14 mouse cellular contexts compared by ENCODE assay signal in genomic region chr4:32936762-32937341, GRCm38 (mm10). TPM values are rescaled to one million over a fixed set of nuclear protein-coding genes. Genes with fewer than 3 reads are reported as not detected.
DNase-seq lines count a peak whose midpoint lies in the region; ATAC-seq lines count a peak whose summit lies in the region.
"Had no signal": no experiment of that assay in that cellular context is flagged by ENCODE, and none has a peak within 500 bp of the region (broad histone marks: within the 10 kb centered on the region; RNA-seq: fewer than 3 reads in every experiment).

No protein-coding gene starts in this region.

- H3K27ac ChIP-seq in heart, embryonic 16.5 days (ENCODE audit: low read length), result peak overlapping the region; percentile 64
- H3K27ac ChIP-seq in limb, embryonic 15.5 days, result peak overlapping the region; percentile 47; the same call in 1 of the 2 replicates
- H3K27ac ChIP-seq: left cerebral cortex, adult 2 months; liver, embryonic 14.5 days had no signal

- no peaks in the 10 kb centered on the region for H3K27me3 ChIP-seq in heart, embryonic 16.5 days (ENCODE audit: control insufficient read depth, insufficient read depth, low read length)
- no peaks in the 10 kb centered on the region for H3K27me3 ChIP-seq in limb, embryonic 15.5 days

- 0 out of 2 replicates have a peak overlapping the region, but pooled peaks have one; percentile 2 for H3K4me3 ChIP-seq in heart, embryonic 16.5 days (ENCODE audit: low read length)
- H3K4me3 ChIP-seq in limb, embryonic 15.5 days, result no peak overlapping the region
- H3K4me3 ChIP-seq: left cerebral cortex, adult 2 months; megakaryocyte, embryonic 14.5 days had no signal

- intact Hi-C loops in heart, postnatal 10 days (cut with DNase I), result no loop called here
- intact Hi-C loops in left cerebral cortex, postnatal 25 days (cut with DNase I), result no loop called here

- H3K4me2 ChIP-seq in heart, embryonic 16.5 days (ENCODE audit: low read depth, low read length), result peak overlapping the region; percentile 52
- H3K4me2 ChIP-seq in limb, embryonic 15.5 days, result no peak overlapping the region

- H3K36me3 ChIP-seq in heart, embryonic 16.5 days (ENCODE audit: control insufficient read depth, insufficient read depth), result no peaks in the 10 kb centered on the region
- no peaks in the 10 kb centered on the region for H3K36me3 ChIP-seq in limb, embryonic 15.5 days
- H3K36me3 ChIP-seq: G1E had no signal

- H3K9ac ChIP-seq in heart, embryonic 16.5 days (ENCODE audit: low read length), result peak overlapping the region; percentile 38
- H3K9ac ChIP-seq in limb, embryonic 15.5 days, result no peak overlapping the region
- H3K9ac ChIP-seq: liver, embryonic 14.5 days had no signal

- ATAC-seq in heart, embryonic 16.5 days (replicated peaks; ENCODE audit: extremely low read depth, insufficient read depth, low FRiP score), result peak; percentile 32; the same call in 1 of the 2 replicates
- no peak for ATAC-seq in limb, embryonic 15.5 days (ENCODE audit: insufficient number of reproducible peaks, low FRiP score, low TSS enrichment, low read depth)

- 10% methylated on average over 9 of the region's 9 CpGs for WGBS in heart, embryonic 16.5 days
- WGBS in limb, embryonic 15.5 days, result 34% methylated on average over 9 of the region's 9 CpGs

- peak; percentile 31 for DNase-seq in embryo, embryonic 11 days
- DNase-seq in embryo, embryonic 9.5 days (ENCODE audit: extremely low spot score), result no peak
- DNase-seq in heart, postnatal 10 days, result no peak
- DNase-seq in MN1 (ENCODE audit: low spot score), result peak; percentile 51
- no peak for DNase-seq in left cerebral cortex, postnatal 25 days (ENCODE audit: low spot score in 2 of 2)
- DNase-seq in spleen, postnatal 36 days (ENCODE audit: low spot score in 2 of 2), result no peak
- DNase-seq: cerebellum, adult 2 months; kidney, postnatal 4 days had no signal

- H3K9me3 ChIP-seq in heart, embryonic 16.5 days (replicated peaks; ENCODE audit: control insufficient read depth, low read length), result no peaks in the 10 kb centered on the region
- H3K9me3 ChIP-seq in limb, embryonic 15.5 days, result no peaks in the 10 kb centered on the region
- H3K9me3 ChIP-seq: G1E had no signal

- H3K4me1 ChIP-seq in heart, embryonic 16.5 days (ENCODE audit: control insufficient read depth, insufficient read depth, low read length), result peaks cover 13% of the 10 kb centered on the region
- peaks cover 4% of the 10 kb centered on the region; the same call in 1 of the 2 replicates for H3K4me1 ChIP-seq in limb, embryonic 15.5 days
- H3K4me1 ChIP-seq: megakaryocyte, embryonic 14.5 days had no signal

RNA-seq across cellular contexts. Expression of gene Ankrd6, which starts 13.8 kb away (rescaled TPM):
- polyA plus RNA-seq in heart, embryonic 16.5 days (2015; fragmentation: Nextera tagmentation; extraction: Ambion mirVana), result 4.7 and 5.6 TPM in 2 replicates
- 1 to 10 TPM; 3.5 to 6.3 TPM for total RNA-seq in heart, postnatal 10 days (2021)
- 10.0 and 10.5 TPM in 2 replicates for polyA plus RNA-seq in limb, embryonic 15.5 days (2015; fragmentation: Nextera tagmentation; extraction: Ambion mirVana)
- 10 to 100 TPM; 43.3 to 51.8 TPM for total RNA-seq in left cerebral cortex, postnatal 25 days (2021)

RNA-seq across cellular contexts. Expression of gene Rragd, which starts 46.0 kb away (rescaled TPM):
- polyA plus RNA-seq in heart, embryonic 16.5 days (2015; fragmentation: Nextera tagmentation; extraction: Ambion mirVana), result 41.9 and 44.7 TPM in 2 replicates
- 10 to 100 TPM; 74.1 to 88.3 TPM for total RNA-seq in heart, postnatal 10 days (2021)
- polyA plus RNA-seq in limb, embryonic 15.5 days (2015; fragmentation: Nextera tagmentation; extraction: Ambion mirVana), result 13.1 and 17.3 TPM in 2 replicates
- total RNA-seq in left cerebral cortex, postnatal 25 days (2021), result 10 to 100 TPM; 84.7 to 88.3 TPM

Comparison
In these comparisons a context has a peak if more than half of its experiments do, and no peak if none do; other contexts are left out.
1. DNase-seq: peak in embryo, embryonic 11 days (single experiment) and MN1 (single experiment); none in embryo, embryonic 9.5 days (single experiment), heart, postnatal 10 days (0 of 2), left cerebral cortex, postnatal 25 days (0 of 2) and spleen, postnatal 36 days (0 of 2).
2. RNA of gene Ankrd6, which starts 13.8 kb away (total RNA-seq): 43.3 to 51.8 TPM in left cerebral cortex, postnatal 25 days; 3.5 to 6.3 TPM in heart, postnatal 10 days; every median in the first group is over 4 times any median in the second.